Mouse (Mus musculus): Measurements from ENCODE around the gene Nfib.

Gene Nfib

GRCm38 (mm10) chr4:82494829-82495228 is 210.7 kb downstream of the Nfib start:
- peak; percentile 72 for DNase-seq

GRCm38 (mm10) chr4:82494424-82494823 is 211.1 kb downstream of the Nfib start:
- no peak for DNase-seq

- no peak for DNase-seq
Measured at GRCm38 (mm10) chr4:82493865-82494264, 211.7 kb downstream of the Nfib start.

- no peak for DNase-seq
Measured at GRCm38 (mm10) chr4:82493363-82493762, 212.2 kb downstream of the Nfib start.

- no peak for DNase-seq
Measured at GRCm38 (mm10) chr4:82492737-82493136, 212.8 kb downstream of the Nfib start.

GRCm38 (mm10) chr4:82489939-82490338 is 215.6 kb downstream of the Nfib start:
- DNase-seq: no peak

DNA sequence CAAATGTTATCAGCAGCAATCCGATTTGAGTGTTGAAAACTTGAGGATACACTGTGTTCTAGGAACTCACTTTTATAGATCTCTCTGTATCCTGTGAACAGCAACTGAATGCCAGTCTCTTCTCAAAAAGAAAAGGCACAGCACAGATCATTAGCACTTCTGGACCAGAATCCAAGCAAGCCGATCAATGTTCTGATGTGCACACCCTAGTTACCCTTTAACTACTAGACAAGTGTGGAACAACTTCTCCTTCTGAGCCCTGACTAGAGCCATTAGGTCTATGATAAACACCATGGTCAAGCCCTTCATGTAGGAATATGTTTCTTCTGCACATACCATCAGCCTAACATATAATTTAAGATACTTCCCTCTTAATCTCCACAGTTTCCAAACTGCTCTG is 219.6 kb downstream of the Nfib start:
- no peak for DNase-seq

DNA sequence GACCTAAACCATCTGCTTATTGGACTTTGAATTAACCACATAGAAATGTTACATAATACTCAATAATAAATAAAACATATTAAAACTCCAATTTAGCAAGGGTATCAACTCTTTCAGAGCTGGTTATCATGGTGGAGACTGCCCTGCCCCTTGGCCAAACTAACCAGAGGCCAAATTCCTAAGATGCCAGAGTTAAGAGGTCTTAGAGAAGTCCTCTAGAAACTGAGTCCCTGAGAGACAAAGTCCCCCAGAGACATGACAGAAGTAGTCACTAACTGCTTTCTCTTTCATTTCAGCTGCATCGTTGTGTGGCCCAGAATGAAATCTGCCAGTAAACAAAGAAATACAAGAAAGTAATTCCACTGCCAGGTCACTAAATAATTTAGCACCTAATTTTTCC is 221.7 kb downstream of the Nfib start:
- no peak for DNase-seq

DNA sequence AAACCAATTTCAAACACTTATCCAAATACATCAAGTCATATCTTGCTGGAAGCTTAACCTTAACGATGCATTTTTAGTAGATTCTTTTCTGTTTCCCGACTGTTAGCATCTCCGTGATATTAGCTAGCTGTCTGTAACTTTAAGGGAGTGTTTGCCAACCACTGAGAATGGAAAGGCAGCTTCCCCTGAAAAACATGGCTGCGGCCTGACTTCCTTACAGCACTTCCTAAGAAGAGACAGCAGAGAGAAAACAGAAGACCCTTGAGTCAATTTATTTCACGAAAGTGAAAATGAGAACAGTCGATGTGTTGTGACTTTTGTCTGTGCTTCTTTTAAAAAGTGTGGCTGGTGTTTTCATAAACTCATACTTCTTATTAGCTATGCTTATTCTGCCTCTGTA is 222.3 kb downstream of the Nfib start:
- no peak for DNase-seq

DNA sequence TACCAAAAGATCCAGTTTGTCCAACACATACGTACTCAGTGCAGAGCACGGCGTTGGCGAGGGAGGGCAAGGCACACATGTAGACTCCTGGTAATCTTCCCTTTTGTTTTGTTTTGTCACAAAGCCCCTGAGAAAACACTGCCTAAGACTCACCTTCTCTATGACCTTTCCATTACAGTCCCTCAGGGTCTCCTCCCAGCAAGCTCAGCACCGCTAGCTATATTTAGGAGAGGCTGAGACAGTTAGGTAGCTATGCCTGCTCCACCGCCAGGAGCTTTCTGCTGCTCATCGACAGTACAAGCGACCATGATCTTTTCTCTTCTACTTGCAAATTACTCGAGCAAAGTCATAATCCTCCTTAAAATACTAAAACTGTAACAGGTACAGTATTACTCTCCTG is 224.9 kb downstream of the Nfib start:
- no peak for DNase-seq

DNA sequence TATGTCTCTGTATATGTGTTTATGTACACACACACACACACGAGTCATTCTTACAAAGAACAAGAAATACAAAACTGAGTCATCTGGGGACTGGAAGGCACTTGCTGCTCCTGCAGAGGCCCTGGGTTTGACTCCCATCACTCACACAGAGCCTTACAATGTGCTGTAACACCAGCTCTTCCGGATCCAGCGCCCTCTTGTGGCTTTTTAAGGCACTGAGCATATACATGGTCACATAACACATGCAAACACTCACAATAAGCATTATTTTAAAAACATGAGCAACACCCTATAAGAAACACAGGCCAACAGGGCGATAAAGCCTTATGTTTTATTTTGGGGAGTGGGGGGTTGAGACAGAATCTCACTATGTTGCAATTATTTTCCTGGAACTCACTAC is 226.2 kb downstream of the Nfib start:
- no peak for DNase-seq

DNA sequence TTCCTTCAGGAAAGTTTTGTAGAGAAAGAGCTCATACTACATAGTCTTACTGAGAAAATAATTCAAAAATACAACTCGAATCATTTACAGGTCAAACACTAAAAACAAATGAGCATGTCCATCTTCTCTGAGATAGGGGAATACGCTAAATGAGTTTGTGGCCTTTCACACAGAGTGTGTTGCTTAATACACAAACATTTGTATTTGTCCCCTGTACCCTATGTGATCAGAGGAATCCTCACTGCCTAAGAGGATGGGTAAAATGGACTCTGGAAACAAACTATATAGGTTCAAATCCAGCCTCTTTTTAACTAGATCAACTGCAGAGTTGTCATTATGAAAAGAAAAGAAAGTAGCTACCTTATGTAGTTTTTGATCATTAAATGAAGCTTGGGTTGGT is 227.8 kb downstream of the Nfib start:
- no peak for DNase-seq

DNA sequence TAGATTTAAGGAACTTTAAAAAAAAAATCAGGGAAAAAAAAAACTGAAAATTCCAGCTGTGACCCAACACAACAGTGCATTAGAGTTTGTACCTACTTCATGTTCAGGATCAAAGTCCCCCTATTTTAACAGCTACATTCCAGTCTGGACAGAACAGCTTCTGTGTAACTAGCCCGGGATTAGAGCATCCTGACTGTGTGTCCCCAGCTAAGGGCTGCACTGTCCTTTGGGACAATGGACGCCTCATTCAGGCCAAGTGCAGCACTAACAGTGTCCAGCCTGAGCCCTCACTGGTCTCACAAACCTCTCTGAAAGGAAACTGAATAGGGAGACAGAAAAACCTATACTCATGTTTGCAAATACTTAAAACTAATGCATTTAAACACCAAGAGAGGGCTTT is 229.1 kb downstream of the Nfib start:
- no peak for DNase-seq

DNA sequence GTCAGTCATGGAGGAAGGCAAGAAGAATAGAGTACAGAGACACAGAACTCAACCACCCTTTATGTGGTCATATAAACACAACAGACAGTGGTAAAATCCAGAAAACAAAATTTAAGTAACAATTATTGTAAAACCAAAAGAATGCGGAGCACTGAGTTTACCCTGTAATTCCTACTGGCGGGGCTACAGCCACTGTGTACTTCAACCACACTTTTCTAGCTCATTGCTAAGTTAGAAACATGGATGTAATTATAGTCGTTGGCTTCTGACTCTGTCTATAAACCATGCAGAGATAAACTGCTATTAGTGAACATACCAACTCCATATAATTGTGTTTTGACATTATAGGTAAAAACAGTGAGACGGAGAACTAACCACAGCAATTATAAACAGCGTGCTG is 231.2 kb downstream of the Nfib start:
- no peak for DNase-seq

- no peak for DNase-seq
Measured at GRCm38 (mm10) chr4:82470938-82471320, 234.6 kb downstream of the Nfib start.

- no peak for DNase-seq
Measured at GRCm38 (mm10) chr4:82470212-82470937, 235.2 kb downstream of the Nfib start.

DNA sequence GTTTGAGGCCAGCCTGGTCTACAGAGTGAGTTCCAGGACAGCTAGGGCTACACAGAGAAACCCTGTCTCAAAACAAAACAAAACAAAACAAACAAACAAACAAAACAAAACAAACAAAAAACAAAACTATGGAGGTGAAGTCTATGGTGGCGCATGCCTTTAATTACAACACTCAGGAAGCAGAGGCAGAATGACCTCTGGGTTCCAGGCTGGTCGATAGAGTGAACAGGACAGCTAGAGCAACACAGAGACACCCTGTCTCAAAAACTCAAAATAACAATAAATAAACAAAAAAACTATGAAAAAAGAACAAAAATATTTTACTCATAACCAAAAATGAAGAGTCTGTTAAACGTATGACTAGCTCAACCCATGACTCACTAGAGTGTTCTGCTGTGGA is 236.6 kb downstream of the Nfib start:
- no peak for DNase-seq

- DNase-seq: peak; percentile 19
Measured at GRCm38 (mm10) chr4:82466717-82467116, 238.8 kb downstream of the Nfib start.

GRCm38 (mm10) chr4:82466144-82466543 is 239.4 kb downstream of the Nfib start:
- no peak for DNase-seq

DNA sequence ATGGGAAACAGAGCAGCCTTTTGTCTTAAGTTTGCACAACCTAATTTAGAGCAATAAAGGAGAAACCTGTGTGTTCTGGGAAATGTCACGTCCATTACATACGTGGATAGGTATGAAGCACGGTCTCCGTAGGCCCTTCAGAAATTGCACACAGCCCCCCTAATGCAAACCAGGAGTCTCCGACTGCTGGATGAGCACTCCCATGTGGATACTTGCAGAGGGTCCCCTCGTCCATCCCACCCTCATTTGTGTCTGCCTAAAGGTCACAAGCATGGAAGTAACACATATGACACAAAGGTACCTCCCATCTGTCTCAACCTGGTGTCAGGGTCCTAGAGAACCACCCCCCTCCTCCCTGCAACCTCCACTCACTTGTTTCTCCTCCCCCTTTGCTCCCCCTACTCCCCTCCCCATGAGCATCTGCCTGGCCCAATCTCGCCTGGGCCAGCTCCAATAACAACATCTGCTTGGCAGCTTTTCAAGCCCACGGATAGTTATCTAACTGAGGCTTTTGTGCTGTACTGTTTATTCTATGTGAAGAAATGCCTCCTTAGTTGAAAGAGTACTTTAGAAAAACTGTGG is 241.4 kb downstream of the Nfib start:
- DNase-seq: peak; percentile 36

DNA sequence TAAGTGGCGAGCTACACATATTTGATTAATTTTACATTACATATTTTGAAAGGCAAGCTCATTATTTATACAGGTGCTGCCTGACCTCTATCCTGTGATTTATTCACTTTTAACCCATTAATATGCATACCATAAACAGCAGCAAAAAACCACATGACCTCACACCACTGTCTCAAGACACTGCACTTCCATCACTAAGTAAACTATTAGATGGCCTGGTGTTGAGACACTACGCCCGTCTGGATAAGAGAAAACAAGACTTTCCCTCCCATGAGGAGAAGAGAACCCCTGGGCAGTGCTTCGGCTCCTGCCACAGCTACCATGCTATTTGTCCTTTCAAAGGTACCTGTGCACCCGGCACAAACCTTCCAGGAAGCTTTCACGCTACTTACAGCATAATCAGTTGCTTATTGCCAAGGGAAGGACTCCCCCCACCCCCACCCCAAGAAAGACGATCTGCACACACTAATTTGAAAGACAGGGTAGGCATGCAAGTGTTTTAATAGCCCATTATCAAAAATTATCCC is 242.3 kb downstream of the Nfib start:
- DNase-seq: no peak

DNA sequence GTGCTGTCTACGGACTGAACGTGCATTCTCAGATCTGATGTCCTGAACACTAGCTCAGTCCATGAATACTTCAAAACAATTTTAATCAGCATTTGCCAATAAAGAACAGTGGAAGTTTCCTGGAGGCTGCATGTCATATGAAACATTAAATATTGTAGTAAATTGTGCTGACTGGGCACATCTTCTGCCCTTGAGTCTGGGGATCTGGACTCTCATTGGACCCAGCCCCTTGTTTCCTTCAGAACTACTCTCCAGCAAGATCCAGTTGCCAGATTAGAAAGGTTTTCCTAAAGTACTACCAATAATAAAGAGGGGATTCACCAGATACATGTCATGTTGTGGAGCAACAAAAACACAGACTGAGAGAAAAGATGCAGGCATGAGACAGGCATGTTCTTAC is 243.9 kb downstream of the Nfib start:
- DNase-seq: no peak

DNA sequence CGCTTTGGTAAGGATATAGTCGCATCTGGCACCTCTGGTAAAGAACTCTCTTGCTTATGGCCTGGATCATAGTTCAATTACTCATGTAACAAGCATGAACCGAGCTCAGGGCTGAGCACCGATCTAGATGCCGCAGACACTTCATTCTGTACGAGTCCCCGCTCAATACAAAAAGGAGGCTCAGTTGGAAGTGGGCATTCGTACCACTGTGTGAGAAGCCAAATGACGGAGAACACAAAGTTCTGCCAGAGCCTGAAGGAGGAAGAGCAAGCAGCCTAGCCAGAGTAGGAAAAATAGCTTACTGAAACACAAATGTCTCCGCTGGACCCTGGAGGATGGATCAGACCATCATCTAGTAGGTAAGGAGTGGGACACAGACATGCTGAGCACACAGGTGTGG is 246.7 kb downstream of the Nfib start:
- DNase-seq: no peak

DNA sequence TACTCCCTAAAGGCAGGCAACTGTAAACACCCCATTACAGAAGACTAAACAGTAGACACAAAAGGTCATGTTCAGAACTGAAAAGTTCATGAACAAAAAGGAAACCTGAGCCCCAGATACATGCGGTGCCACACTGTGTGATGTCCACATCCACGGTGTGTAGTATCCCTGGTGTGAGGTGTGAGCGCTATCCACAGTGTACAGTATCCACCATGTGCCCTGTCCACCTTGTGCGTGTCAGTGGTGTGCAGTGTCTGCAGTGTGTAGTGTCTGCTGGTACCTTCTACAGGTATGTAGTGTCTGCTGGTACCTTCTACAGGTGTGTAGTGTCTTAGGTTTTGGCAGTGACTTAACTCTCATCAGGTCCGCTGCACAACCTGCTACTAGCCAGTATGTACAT is 248.6 kb downstream of the Nfib start:
- no peak for DNase-seq

DNA sequence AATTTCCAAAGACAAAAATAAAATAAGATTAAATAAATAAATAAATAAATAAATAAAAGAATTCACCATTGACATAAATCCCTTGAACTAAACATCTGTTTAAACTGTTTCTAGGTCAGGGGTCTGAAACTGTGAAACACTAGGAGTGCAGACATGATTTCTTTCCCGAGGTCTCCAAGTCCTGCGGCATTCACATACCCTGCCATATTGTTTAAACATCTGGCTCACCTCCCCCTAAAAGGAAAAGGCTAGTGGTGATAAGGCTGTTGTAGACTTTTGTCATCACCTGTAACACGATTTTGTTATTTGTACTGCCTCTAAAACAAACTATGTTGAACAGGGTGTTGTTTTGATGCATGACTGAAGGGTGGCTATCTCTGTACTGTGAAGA is 249.2 kb downstream of the Nfib start:
- no peak for DNase-seq
